Mouse (Mus musculus): ENCODE data around the gene Odf2l.

Odf2l gene

GRCm38 (mm10) chr3:145198050-145198449, 79.7 kb downstream of the Odf2l start:
- no peak for ATAC-seq (ENCODE audit: insufficient number of reproducible peaks, low FRiP score, low TSS enrichment)

All from cerebellum, adult (tissue).